Comparison of ENCODE assay signal across 20 mouse cellular contexts in genomic region chr7:101005119-101005518, GRCm38 (mm10). TPM values are rescaled to one million over a fixed set of nuclear protein-coding genes. Genes with fewer than 3 reads are reported as not detected.
DNase-seq lines count a peak whose midpoint lies in the region; ATAC-seq and TF ChIP-seq lines count a peak whose summit lies in the region.
"Had no signal": no experiment of that assay in that cellular context is flagged by ENCODE, and none has a peak within 500 bp of the region (broad histone marks: within the 10 kb centered on the region; RNA-seq: fewer than 3 reads in every experiment).

No protein-coding gene starts in this region.

- peak; percentile 19; the same call in 1 of the 2 replicates for ATAC-seq in hindbrain, embryonic 15.5 days (ENCODE audit: low FRiP score, low read depth)
- ATAC-seq in lung, embryonic 14.5 days (ENCODE audit: insufficient read depth) = peak; percentile 48; the same call in 1 of the 2 replicates
- peak; percentile 77 for ATAC-seq in intestine, embryonic 15.5 days
- ATAC-seq: forebrain, embryonic 14.5 days had no signal

- H3K4me3 ChIP-seq in hindbrain, embryonic 15.5 days = no peak overlapping the region
- H3K4me3 ChIP-seq in hindbrain, embryonic 10.5 days = no peak overlapping the region
- no peak overlapping the region for H3K4me3 ChIP-seq in lung, embryonic 14.5 days (ENCODE audit: low read depth, low read length)
- H3K4me3 ChIP-seq in intestine, embryonic 15.5 days (replicated peaks) = no peak overlapping the region
- H3K4me3 ChIP-seq: embryonic facial prominence, embryonic 12.5 days; erythroblast, embryonic 14.5 days; hindbrain, embryonic 12.5 days; limb, embryonic 13.5 days; liver, embryonic 13.5 days; neural tube, embryonic 13.5 days had no signal

- no peak for TF ChIP-seq CTCF in lung, embryonic 14.5 days (IDR thresholded peaks at IDR 0.05; ENCODE audit: low read depth)

- peaks cover 10% of the 10 kb centered on the region for H3K27me3 ChIP-seq in hindbrain, embryonic 15.5 days
- H3K27me3 ChIP-seq in hindbrain, embryonic 10.5 days (ENCODE audit: insufficient read depth, poor library complexity, severe bottlenecking) = peaks cover 31% of the 10 kb centered on the region
- no peaks in the 10 kb centered on the region for H3K27me3 ChIP-seq in lung, embryonic 14.5 days (ENCODE audit: insufficient read depth, low read length)
- 0 out of 2 replicates have a peak, but pooled peaks cover 3% of the 10 kb centered on the region for H3K27me3 ChIP-seq in intestine, embryonic 15.5 days (replicated peaks)

- no peak overlapping the region for H3K9ac ChIP-seq in hindbrain, embryonic 15.5 days
- H3K9ac ChIP-seq in lung, embryonic 14.5 days = no peak overlapping the region
- no peak overlapping the region for H3K9ac ChIP-seq in intestine, embryonic 15.5 days
- H3K9ac ChIP-seq: embryonic facial prominence, embryonic 12.5 days; hindbrain, embryonic 12.5 days; limb, embryonic 13.5 days; liver, embryonic 13.5 days; neural tube, embryonic 13.5 days had no signal

- DNase-seq in hindbrain, embryonic 10.5 days (ENCODE audit: low spot score) = no peak
- DNase-seq in lung, embryonic 14.5 days = peak; percentile 48
- DNase-seq in lung, postnatal 4 days = no peak
- DNase-seq in retina, embryonic 14.5 days (ENCODE audit: low spot score) = peak; percentile 14
- DNase-seq in retina, postnatal 1 day = no peak
- no peak for DNase-seq in spleen, postnatal 4 days (ENCODE audit: low spot score in 2 of 2)
- DNase-seq: cerebellum, adult 8-10 months; gastrocnemius, postnatal 36 days; kidney, adult 8-10 months; kidney, postnatal 36 days; liver, embryonic 13.5 days; thymus, postnatal 25 days had no signal

- no peak overlapping the region for H3K4me2 ChIP-seq in hindbrain, embryonic 15.5 days
- no peak overlapping the region for H3K4me2 ChIP-seq in lung, embryonic 14.5 days
- no peak overlapping the region for H3K4me2 ChIP-seq in intestine, embryonic 15.5 days (replicated peaks)
- H3K4me2 ChIP-seq: embryonic facial prominence, embryonic 12.5 days; hindbrain, embryonic 12.5 days; limb, embryonic 13.5 days; liver, embryonic 13.5 days; neural tube, embryonic 13.5 days had no signal

- H3K9me3 ChIP-seq in hindbrain, embryonic 15.5 days = no peaks in the 10 kb centered on the region
- H3K9me3 ChIP-seq in hindbrain, embryonic 10.5 days = no peaks in the 10 kb centered on the region
- no peaks in the 10 kb centered on the region for H3K9me3 ChIP-seq in lung, embryonic 14.5 days (ENCODE audit: low read depth, low read length)
- H3K9me3 ChIP-seq in intestine, embryonic 15.5 days = no peaks in the 10 kb centered on the region
- H3K9me3 ChIP-seq: embryonic facial prominence, embryonic 12.5 days; hindbrain, embryonic 12.5 days; limb, embryonic 13.5 days; liver, embryonic 13.5 days; neural tube, embryonic 13.5 days had no signal

- no peak overlapping the region for H3K27ac ChIP-seq in hindbrain, embryonic 15.5 days (replicated peaks)
- no peak overlapping the region for H3K27ac ChIP-seq in hindbrain, embryonic 10.5 days
- no peak overlapping the region for H3K27ac ChIP-seq in lung, embryonic 14.5 days (ENCODE audit: low read depth)
- no peak overlapping the region for H3K27ac ChIP-seq in intestine, embryonic 15.5 days
- H3K27ac ChIP-seq: embryonic facial prominence, embryonic 12.5 days; hindbrain, embryonic 12.5 days; limb, embryonic 13.5 days; liver, embryonic 13.5 days; neural tube, embryonic 13.5 days had no signal

- no peaks in the 10 kb centered on the region for H3K36me3 ChIP-seq in hindbrain, embryonic 15.5 days
- H3K36me3 ChIP-seq in hindbrain, embryonic 10.5 days = no peaks in the 10 kb centered on the region
- H3K36me3 ChIP-seq in lung, embryonic 14.5 days (ENCODE audit: insufficient read depth) = no peaks in the 10 kb centered on the region
- H3K36me3 ChIP-seq in intestine, embryonic 15.5 days = no peaks in the 10 kb centered on the region
- H3K36me3 ChIP-seq: embryonic facial prominence, embryonic 12.5 days; hindbrain, embryonic 12.5 days; limb, embryonic 13.5 days; liver, embryonic 13.5 days; neural tube, embryonic 13.5 days had no signal

- no peaks in the 10 kb centered on the region for H3K4me1 ChIP-seq in hindbrain, embryonic 15.5 days (replicated peaks)
- peaks cover 24% of the 10 kb centered on the region for H3K4me1 ChIP-seq in hindbrain, embryonic 10.5 days (replicated peaks)
- no peaks in the 10 kb centered on the region; the same call in 1 of the 2 replicates for H3K4me1 ChIP-seq in lung, embryonic 14.5 days (ENCODE audit: insufficient read depth)
- H3K4me1 ChIP-seq in intestine, embryonic 15.5 days (replicated peaks) = peaks cover 12% of the 10 kb centered on the region
- H3K4me1 ChIP-seq: hindbrain, embryonic 12.5 days; neural tube, embryonic 13.5 days had no signal

- 53% methylated on average over 4 of the region's 4 CpGs for WGBS in hindbrain, embryonic 15.5 days
- 54% methylated on average over 4 of the region's 4 CpGs for WGBS in hindbrain, embryonic 10.5 days
- 49% methylated on average over 4 of the region's 4 CpGs for WGBS in lung, embryonic 14.5 days
- 53% methylated on average over 4 of the region's 4 CpGs for WGBS in intestine, embryonic 15.5 days

RNA-seq across cellular contexts. Expression of gene P2ry2, which starts 7.5 kb away (rescaled TPM):
- 0.39 and 0.54 TPM in 2 replicates for polyA plus RNA-seq in hindbrain, embryonic 15.5 days (2015; fragmentation: Nextera tagmentation; extraction: Ambion mirVana)
- polyA plus RNA-seq in hindbrain, embryonic 10.5 days (2016; fragmentation: Nextera tagmentation; extraction: Ambion mirVana) = 0.86 and 0.89 TPM in 2 replicates
- polyA plus RNA-seq in lung, embryonic 14.5 days (2014; fragmentation: Nextera tagmentation; extraction: Ambion mirVana) = 3.4 and 3.5 TPM in 2 replicates
- 2.7 TPM in 2 replicates for polyA plus RNA-seq in intestine, embryonic 15.5 days (2015; fragmentation: Nextera tagmentation; extraction: Ambion mirVana)

RNA-seq across cellular contexts. Expression of gene P2ry6, which starts 30.7 kb away (rescaled TPM):
- 3.2 and 4.4 TPM in 2 replicates for polyA plus RNA-seq in hindbrain, embryonic 15.5 days (2015; fragmentation: Nextera tagmentation; extraction: Ambion mirVana)
- polyA plus RNA-seq in hindbrain, embryonic 10.5 days (2016; fragmentation: Nextera tagmentation; extraction: Ambion mirVana) = 2.3 and 3.3 TPM in 2 replicates
- polyA plus RNA-seq in lung, embryonic 14.5 days (2014; fragmentation: Nextera tagmentation; extraction: Ambion mirVana) = 9.4 and 10.9 TPM in 2 replicates
- 8.4 and 10.4 TPM in 2 replicates for polyA plus RNA-seq in intestine, embryonic 15.5 days (2015; fragmentation: Nextera tagmentation; extraction: Ambion mirVana)

Comparison
In these comparisons a context has a peak if more than half of its experiments do, and no peak if none do; other contexts are left out.
1. DNase-seq: peak in lung, embryonic 14.5 days (single experiment) and retina, embryonic 14.5 days (single experiment); none in hindbrain, embryonic 10.5 days (single experiment), lung, postnatal 4 days (0 of 2), retina, postnatal 1 day (single experiment) and spleen, postnatal 4 days (0 of 2).
2. ATAC-seq: peak in every context shown above with its lines; median percentile 77 in intestine, embryonic 15.5 days; 48 in lung, embryonic 14.5 days; 19 in hindbrain, embryonic 15.5 days.